Mouse (Mus musculus) limb, embryonic 11.5 days (tissue): ENCODE measurements around the gene Gfod1. TPM values are rescaled to one million over a fixed set of nuclear protein-coding genes. Genes with fewer than 3 reads are reported as not detected.

Experiments used
- ATAC-seq: fragments of 200-750 bp; cut with Nextera tagmentation; 2 replicates; pipeline ENCODE4 v1.8.0; 2017; ENCODE audit warnings: low read depth; ENCODE audit not compliant: insufficient number of reproducible peaks, low FRiP score, low TSS enrichment
- DNase-seq: peaks from one replicate; pipeline ENCODE4 v3.0.0-alpha.2; 2015; ENCODE audit warnings: low spot score
- H3K27ac ChIP-seq: fragments of 300-500 bp; sonication (generic); replicated peaks from 2 replicates; pipeline ENCODE4 v1.5.1; 2014; ENCODE audit warnings: low read depth, mild to moderate bottlenecking, low read length
- H3K27me3 ChIP-seq: fragments of 300-500 bp; sonication (generic); 2 replicates; pipeline ENCODE4 v1.6.1; 2014; ENCODE audit warnings: mild to moderate bottlenecking, low read length, mixed read lengths; ENCODE audit not compliant: control insufficient read depth, insufficient read depth
- H3K36me3 ChIP-seq: fragments of 300-500 bp; sonication (generic); 2 replicates; pipeline ENCODE4 v1.6.1; 2014; ENCODE audit warnings: mild to moderate bottlenecking, low read length, moderate library complexity, mixed read lengths; ENCODE audit not compliant: control insufficient read depth, insufficient read depth
- H3K4me1 ChIP-seq: fragments of 300-500 bp; sonication (generic); 2 replicates; pipeline ENCODE4 v1.6.1; 2014; ENCODE audit warnings: low read length, mixed read lengths; ENCODE audit not compliant: control insufficient read depth, insufficient read depth
- H3K4me2 ChIP-seq: fragments of 300-500 bp; sonication (generic); 2 replicates; pipeline ENCODE4 v1.6.1; 2014; ENCODE audit warnings: low read depth, mild to moderate bottlenecking, moderate library complexity; ENCODE audit not compliant: severe bottlenecking
- H3K4me3 ChIP-seq: fragments of 300-500 bp; sonication (generic); 2 replicates; pipeline ENCODE4 v1.5.1; 2014; ENCODE audit warnings: low read depth, low read length
- H3K9ac ChIP-seq: fragments of 300-500 bp; sonication (generic); 2 replicates; pipeline ENCODE4 v1.6.1; 2014; ENCODE audit warnings: mild to moderate bottlenecking, low read length
- H3K9me3 ChIP-seq: fragments of 300-500 bp; sonication (generic); 2 replicates; pipeline ENCODE4 v1.6.1; 2016; ENCODE audit warnings: low read length; ENCODE audit not compliant: control insufficient read depth
- WGBS: fragments of 180-500 bp; shearing (Covaris S2); extraction: QIAGEN DNeasy Blood & Tissue Kit; methylation state at CpG from one replicate; pipeline ENCODE4 v1.1.7; 2014; 5-methylcytosine and 5-hydroxymethylcytosine counted together
- polyA plus RNA-seq: library from polyadenylated mRNA; unstranded; fragments of >200 nt; fragmentation: Nextera tagmentation; extraction: Ambion mirVana; gene quantifications from 2 replicates; pipeline ENCODE4 v1.2.1, GENCODE M21; 2014

The Gfod1 gene
- polyA plus RNA-seq, 1 experiment from 2014 or later, result 0.31 TPM

GRCm38 (mm10) chr13:43197187-43197586 lies 106.8 kb downstream of the Gfod1 start:
- no peak for ATAC-seq
- DNase-seq, result no peak
- no peak overlapping the region for H3K4me3 ChIP-seq
- H3K36me3 ChIP-seq, result no peaks in the 10 kb centered on the region
- H3K4me1 ChIP-seq, result no peaks in the 10 kb centered on the region
- H3K27me3 ChIP-seq, result no peaks in the 10 kb centered on the region
- 62% methylated on average over 6 of the region's 6 CpGs for WGBS
- no peak overlapping the region for H3K27ac ChIP-seq
- no peaks in the 10 kb centered on the region for H3K9me3 ChIP-seq
- H3K4me2 ChIP-seq, result no peak overlapping the region
- no peak overlapping the region for H3K9ac ChIP-seq

GRCm38 (mm10) chr13:43196000-43196399 lies 108.0 kb downstream of the Gfod1 start:
- H3K4me1 ChIP-seq, result no peaks in the 10 kb centered on the region
- H3K27me3 ChIP-seq, result no peaks in the 10 kb centered on the region
- H3K9ac ChIP-seq, result no peak overlapping the region

GRCm38 (mm10) chr13:43193932-43194331 lies 110.0 kb downstream of the Gfod1 start:
- Histone ChIP-seq H3K9ac (no peak overlapping the region), H3K9me3 (no peaks in the 10 kb centered on the region), H3K4me3 (no peak overlapping the region), H3K4me1 (no peaks in the 10 kb centered on the region), H3K36me3 (no peaks in the 10 kb centered on the region), H3K27me3 (no peaks in the 10 kb centered on the region), H3K4me2 (no peak overlapping the region), H3K27ac (no peak overlapping the region)
- 91% methylated on average over 8 of the region's 8 CpGs for WGBS
- ATAC-seq, result no peak
- DNase-seq, result no peak

More at GRCm38 (mm10) chr13:43196000-43196399, 108.0 kb downstream of the Gfod1 start:
- 23% methylated on average over 7 of the region's 7 CpGs for WGBS
- DNase-seq (no peak), ATAC-seq (no peak)
- H3K27ac ChIP-seq, result no peak overlapping the region
- H3K4me2 ChIP-seq, result no peak overlapping the region
- H3K9me3 ChIP-seq, result no peaks in the 10 kb centered on the region
- H3K36me3 ChIP-seq, result no peaks in the 10 kb centered on the region
- no peak overlapping the region for H3K4me3 ChIP-seq

- ATAC-seq, result no peak
- Histone ChIP-seq H3K36me3 (no peaks in the 10 kb centered on the region), H3K9ac (no peak overlapping the region), H3K4me3 (no peak overlapping the region), H3K4me2 (no peak overlapping the region), H3K27me3 (no peaks in the 10 kb centered on the region), H3K4me1 (no peaks in the 10 kb centered on the region), H3K9me3 (no peaks in the 10 kb centered on the region), H3K27ac (no peak overlapping the region)
- 61% methylated on average over 7 of the region's 7 CpGs for WGBS
- no peak for DNase-seq
Measured at GRCm38 (mm10) chr13:43193266-43193665, 110.7 kb downstream of the Gfod1 start.

GRCm38 (mm10) chr13:43191741-43192192 lies 112.2 kb downstream of the Gfod1 start:
- DNase-seq (no peak), ATAC-seq (no peak)
- 12% methylated on average over 14 of the region's 14 CpGs for WGBS
- Histone ChIP-seq H3K4me3 (no peak overlapping the region), H3K9ac (no peak overlapping the region), H3K27me3 (no peaks in the 10 kb centered on the region), H3K9me3 (no peaks in the 10 kb centered on the region), H3K4me2 (peak overlapping the region; percentile 5; the same call in 1 of the 2 replicates), H3K27ac (no peak overlapping the region), H3K4me1 (no peaks in the 10 kb centered on the region), H3K36me3 (no peaks in the 10 kb centered on the region)

GRCm38 (mm10) chr13:43191290-43191689 lies 112.7 kb downstream of the Gfod1 start:
- no peak overlapping the region for H3K9ac ChIP-seq
- no peak overlapping the region; the same call in 1 of the 2 replicates for H3K4me2 ChIP-seq
- H3K4me1 ChIP-seq, result no peaks in the 10 kb centered on the region
- no peak overlapping the region for H3K4me3 ChIP-seq
- WGBS, result 4% methylated on average over 2 of the region's 2 CpGs
- ATAC-seq (no peak), DNase-seq (no peak)
- H3K36me3 ChIP-seq, result no peaks in the 10 kb centered on the region
- no peaks in the 10 kb centered on the region for H3K9me3 ChIP-seq
- H3K27me3 ChIP-seq, result no peaks in the 10 kb centered on the region
- H3K27ac ChIP-seq, result no peak overlapping the region

GRCm38 (mm10) chr13:43187736-43188135 lies 116.2 kb downstream of the Gfod1 start:
- no peak overlapping the region for H3K27ac ChIP-seq
- no peak for ATAC-seq
- 90% methylated on average over 4 of the region's 4 CpGs for WGBS

GRCm38 (mm10) chr13:43183248-43184055 lies 120.5 kb downstream of the Gfod1 start:
- 24% methylated on average over 8 of the region's 8 CpGs for WGBS
- Histone ChIP-seq H3K27ac (0 out of 2 replicates have a peak overlapping the region, but pooled peaks have one; percentile 3), H3K27me3 (no peaks in the 10 kb centered on the region), H3K4me1 (peaks cover 2% of the 10 kb centered on the region; the same call in 1 of the 2 replicates), H3K36me3 (no peaks in the 10 kb centered on the region), H3K9me3 (no peaks in the 10 kb centered on the region), H3K9ac (no peak overlapping the region), H3K4me3 (peak overlapping the region; percentile 24), H3K4me2 (peak overlapping the region; percentile 45)
- ATAC-seq (no peak), DNase-seq (peak; percentile 64)

More at GRCm38 (mm10) chr13:43187736-43188135, 116.2 kb downstream of the Gfod1 start:
- H3K9me3 ChIP-seq, result no peaks in the 10 kb centered on the region
- no peak for DNase-seq
- H3K27me3 ChIP-seq, result no peaks in the 10 kb centered on the region
- no peak overlapping the region for H3K4me2 ChIP-seq
- no peak overlapping the region for H3K9ac ChIP-seq
- H3K36me3 ChIP-seq, result no peaks in the 10 kb centered on the region
- H3K4me3 ChIP-seq, result no peak overlapping the region
- H3K4me1 ChIP-seq, result no peaks in the 10 kb centered on the region
